Mouse (Mus musculus) spleen, adult 2 months (tissue): Measurements from ENCODE around the gene Slc35b4.

Experiments used
- CTCF ChIP-seq: fragments of 200-500 bp; IDR thresholded peaks from 2 replicates; pipeline ENCODE4 v1.5.1; 2011; ENCODE audit warnings: mild to moderate bottlenecking, inconsistent platforms; ENCODE audit not compliant: insufficient read depth, insufficient read length, insufficient replicate concordance; ENCODE audit errors: extremely low read depth
- POLR2A ChIP-seq: fragments of 200-500 bp; IDR thresholded peaks from 2 replicates; pipeline ENCODE4 v1.6.1; 2011; ENCODE audit warnings: low read depth, low read length, inconsistent platforms

- TF ChIP-seq CTCF (no peak), POLR2A (no peak)
These were observed 38.5 kb downstream of the Slc35b4 start for GRCm38 (mm10) chr6:34138366-34138765.
